Mouse (Mus musculus) embryonic fibroblast, embryonic 13.5 days (primary cell): ENCODE results near the gene Bphl. TPM values are rescaled to one million over a fixed set of nuclear protein-coding genes. Genes with fewer than 3 reads are reported as not detected.

Experiments used
- H3K27ac ChIP-seq: 2 replicates; pipeline ENCODE4 v1.5.1; 2012; ENCODE audit warnings: low read length, control low read depth, inconsistent platforms; ENCODE audit not compliant: insufficient read depth
- H3K4me1 ChIP-seq: 2 replicates; pipeline ENCODE4 v1.6.1; 2011; ENCODE audit warnings: low read length; ENCODE audit not compliant: control insufficient read depth, insufficient read depth
- H3K4me3 ChIP-seq: 2 replicates; pipeline ENCODE4 v1.5.1; 2011; ENCODE audit warnings: mild to moderate bottlenecking, control low read depth, low read length; ENCODE audit not compliant: insufficient read depth
- CTCF ChIP-seq: IDR thresholded peaks from 2 replicates; pipeline ENCODE4 v1.5.1; 2011; ENCODE audit warnings: mild to moderate bottlenecking, control low read depth, low read length, moderate library complexity, borderline replicate concordance; ENCODE audit not compliant: insufficient read depth
- POLR2A ChIP-seq: IDR thresholded peaks from 2 replicates; pipeline ENCODE4 v1.6.1; 2011; ENCODE audit warnings: low read depth, mild to moderate bottlenecking, control low read depth, low read length, moderate library complexity
- polyA plus RNA-seq: library from polyadenylated mRNA; stranded (reverse); fragments of >200 nt; gene quantifications from 2 replicates; pipeline ENCODE4 v1.2.4, GENCODE M21; 2011; ENCODE audit warnings: low read depth; ENCODE audit not compliant: missing spikeins, insufficient read length

Bphl gene
- polyA plus RNA-seq, 1 experiment, result 45.9 TPM

- no peak for TF ChIP-seq POLR2A
- TF ChIP-seq CTCF, result no peak
- Histone ChIP-seq H3K4me1 (no peaks in the 10 kb centered on the region), H3K4me3 (no peak overlapping the region)
Measured at GRCm38 (mm10) chr13:34051692-34052091, 14.3 kb downstream of the Bphl start.

GRCm38 (mm10) chr13:34053673-34054282 is 16.4 kb downstream of the Bphl start:
- TF ChIP-seq CTCF (no peak), POLR2A (no peak)
- H3K4me1 ChIP-seq, result no peaks in the 10 kb centered on the region
- H3K4me3 ChIP-seq, result no peak overlapping the region
- H3K27ac ChIP-seq, result no peak overlapping the region

More at GRCm38 (mm10) chr13:34051692-34052091, 14.3 kb downstream of the Bphl start:
- no peak overlapping the region for H3K27ac ChIP-seq

- Histone ChIP-seq H3K4me1 (no peaks in the 10 kb centered on the region), H3K27ac (no peak overlapping the region)
- TF ChIP-seq POLR2A (no peak), CTCF (no peak)
Measured at GRCm38 (mm10) chr13:34054391-34054790, 17.0 kb downstream of the Bphl start.

GRCm38 (mm10) chr13:34054983-34055382 is 17.6 kb downstream of the Bphl start:
- Histone ChIP-seq H3K27ac (no peak overlapping the region), H3K4me1 (no peaks in the 10 kb centered on the region), H3K4me3 (no peak overlapping the region)
- TF ChIP-seq POLR2A (no peak), CTCF (no peak)

More at GRCm38 (mm10) chr13:34054391-34054790, 17.0 kb downstream of the Bphl start:
- no peak overlapping the region for H3K4me3 ChIP-seq

GRCm38 (mm10) chr13:34057252-34057651 is 19.9 kb downstream of the Bphl start:
- no peak overlapping the region for H3K27ac ChIP-seq
- no peak for TF ChIP-seq CTCF
- TF ChIP-seq POLR2A, result no peak
- H3K4me3 ChIP-seq, result no peak overlapping the region

GRCm38 (mm10) chr13:34060061-34060460 is 22.7 kb downstream of the Bphl start:
- TF ChIP-seq CTCF (no peak), POLR2A (no peak)
- H3K27ac ChIP-seq, result no peak overlapping the region
- H3K4me3 ChIP-seq, result no peak overlapping the region
- no peaks in the 10 kb centered on the region for H3K4me1 ChIP-seq

More at GRCm38 (mm10) chr13:34057252-34057651, 19.9 kb downstream of the Bphl start:
- H3K4me1 ChIP-seq, result no peaks in the 10 kb centered on the region

- TF ChIP-seq CTCF, result no peak
- no peak for TF ChIP-seq POLR2A
Measured at GRCm38 (mm10) chr13:34062466-34062865, 25.1 kb downstream of the Bphl start.

DNA sequence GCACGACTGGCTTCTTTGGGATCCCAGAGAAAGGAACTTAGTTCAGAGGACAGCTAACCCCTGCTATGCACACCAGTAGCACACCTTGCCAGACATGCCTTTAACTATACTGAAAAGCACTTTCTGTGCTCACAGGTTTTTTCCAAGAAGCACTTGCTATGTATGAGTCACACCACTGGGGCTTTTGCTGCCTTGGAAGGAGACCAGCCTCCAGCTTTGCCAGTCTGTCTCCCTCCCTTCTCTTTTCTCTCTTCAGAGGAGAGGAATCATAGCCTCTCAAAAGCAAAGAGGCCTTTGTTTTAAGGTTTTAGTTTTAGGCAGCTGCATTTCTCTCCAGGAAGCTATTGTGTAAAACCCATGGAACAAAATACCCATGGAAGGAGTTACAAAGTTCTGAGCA is 29.0 kb downstream of the Bphl start:
- no peaks in the 10 kb centered on the region; the same call in 1 of the 2 replicates for H3K4me1 ChIP-seq
- TF ChIP-seq CTCF, result no peak
- H3K27ac ChIP-seq, result no peak overlapping the region
- H3K4me3 ChIP-seq, result no peak overlapping the region

More at GRCm38 (mm10) chr13:34062466-34062865, 25.1 kb downstream of the Bphl start:
- no peak overlapping the region for H3K27ac ChIP-seq
- no peak overlapping the region for H3K4me3 ChIP-seq
- H3K4me1 ChIP-seq, result no peaks in the 10 kb centered on the region; the same call in 1 of the 2 replicates

DNA sequence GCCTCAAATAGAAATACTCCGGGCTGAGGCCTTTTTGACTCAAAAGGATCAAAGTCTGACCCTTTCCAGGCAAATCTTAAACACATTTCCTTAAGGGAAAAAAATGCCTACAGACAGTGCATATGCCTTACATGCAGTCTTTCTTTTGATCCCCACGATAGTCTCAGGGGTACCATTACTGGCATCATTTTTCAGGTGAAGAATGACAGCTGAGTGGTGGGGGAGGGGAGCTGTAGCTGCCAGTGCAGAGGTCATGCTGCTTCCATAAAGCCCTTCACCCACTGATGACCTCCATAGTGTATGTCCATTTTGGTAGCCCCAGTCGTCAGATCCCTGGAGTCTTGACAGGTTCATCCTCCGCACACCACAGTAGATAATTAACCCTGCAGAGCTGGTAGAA is 32.9 kb downstream of the Bphl start:
- no peak for TF ChIP-seq POLR2A
- TF ChIP-seq CTCF, result no peak
- Histone ChIP-seq H3K4me3 (no peak overlapping the region), H3K4me1 (no peaks in the 10 kb centered on the region; the same call in 1 of the 2 replicates), H3K27ac (no peak overlapping the region)

GRCm38 (mm10) chr13:34071836-34072235 is 34.4 kb downstream of the Bphl start:
- H3K4me3 ChIP-seq, result no peak overlapping the region
- TF ChIP-seq POLR2A (no peak), CTCF (no peak)
- H3K4me1 ChIP-seq, result no peaks in the 10 kb centered on the region; the same call in 1 of the 2 replicates
- no peak overlapping the region for H3K27ac ChIP-seq
